Mouse (Mus musculus) testis, adult 2 months (tissue): Measurements from ENCODE around the gene Pdcd6ip. TPM values are rescaled to one million over a fixed set of nuclear protein-coding genes. Genes with fewer than 3 reads are reported as not detected.

Source experiments
- H3K27ac ChIP-seq: fragments of 200-500 bp; 2 replicates; pipeline ENCODE4 v1.5.1; 2012; ENCODE audit warnings: low read depth, low read length; ENCODE audit not compliant: control insufficient read depth, insufficient read depth
- H3K27me3 ChIP-seq: fragments of 200-500 bp; 2 replicates; pipeline ENCODE4 v1.6.1; 2012; ENCODE audit warnings: mild to moderate bottlenecking, low read length, moderate library complexity; ENCODE audit not compliant: control insufficient read depth, insufficient read depth
- H3K36me3 ChIP-seq: fragments of 200-500 bp; 2 replicates; pipeline ENCODE4 v1.6.1; 2012; ENCODE audit warnings: mild to moderate bottlenecking, low read length; ENCODE audit not compliant: control insufficient read depth, insufficient read depth
- H3K4me1 ChIP-seq: fragments of 200-500 bp; 2 replicates; pipeline ENCODE4 v1.6.1; 2012; ENCODE audit warnings: low read length; ENCODE audit not compliant: control insufficient read depth, insufficient read depth
- H3K4me3 ChIP-seq: fragments of 200-500 bp; 2 replicates; pipeline ENCODE4 v1.5.1; 2012; ENCODE audit warnings: low read depth, mild to moderate bottlenecking, low read length, moderate library complexity, mixed read lengths; ENCODE audit not compliant: control insufficient read depth
- CTCF ChIP-seq: fragments of 200-500 bp; IDR thresholded peaks from 2 replicates; pipeline ENCODE4 v1.5.1; 2012; ENCODE audit warnings: low read depth, mild to moderate bottlenecking, inconsistent platforms, low read length, moderate library complexity; ENCODE audit not compliant: control insufficient read depth, insufficient read depth, insufficient replicate concordance
- POLR2A ChIP-seq: fragments of 200-500 bp; IDR thresholded peaks from 2 replicates; pipeline ENCODE4 v1.6.1; 2012; ENCODE audit warnings: low read depth, mild to moderate bottlenecking, inconsistent platforms, low read length, moderate library complexity; ENCODE audit not compliant: control insufficient read depth
- polyA plus RNA-seq: library from polyadenylated mRNA; depleted of rRNA; stranded (reverse); fragments of >200 nt; gene quantifications from 2 replicates; pipeline ENCODE4 v1.2.3, GENCODE M21; 2012; rRNA removed

The Pdcd6ip gene
- polyA plus RNA-seq = 18.4 and 21.6 TPM in 2 replicates

DNA sequence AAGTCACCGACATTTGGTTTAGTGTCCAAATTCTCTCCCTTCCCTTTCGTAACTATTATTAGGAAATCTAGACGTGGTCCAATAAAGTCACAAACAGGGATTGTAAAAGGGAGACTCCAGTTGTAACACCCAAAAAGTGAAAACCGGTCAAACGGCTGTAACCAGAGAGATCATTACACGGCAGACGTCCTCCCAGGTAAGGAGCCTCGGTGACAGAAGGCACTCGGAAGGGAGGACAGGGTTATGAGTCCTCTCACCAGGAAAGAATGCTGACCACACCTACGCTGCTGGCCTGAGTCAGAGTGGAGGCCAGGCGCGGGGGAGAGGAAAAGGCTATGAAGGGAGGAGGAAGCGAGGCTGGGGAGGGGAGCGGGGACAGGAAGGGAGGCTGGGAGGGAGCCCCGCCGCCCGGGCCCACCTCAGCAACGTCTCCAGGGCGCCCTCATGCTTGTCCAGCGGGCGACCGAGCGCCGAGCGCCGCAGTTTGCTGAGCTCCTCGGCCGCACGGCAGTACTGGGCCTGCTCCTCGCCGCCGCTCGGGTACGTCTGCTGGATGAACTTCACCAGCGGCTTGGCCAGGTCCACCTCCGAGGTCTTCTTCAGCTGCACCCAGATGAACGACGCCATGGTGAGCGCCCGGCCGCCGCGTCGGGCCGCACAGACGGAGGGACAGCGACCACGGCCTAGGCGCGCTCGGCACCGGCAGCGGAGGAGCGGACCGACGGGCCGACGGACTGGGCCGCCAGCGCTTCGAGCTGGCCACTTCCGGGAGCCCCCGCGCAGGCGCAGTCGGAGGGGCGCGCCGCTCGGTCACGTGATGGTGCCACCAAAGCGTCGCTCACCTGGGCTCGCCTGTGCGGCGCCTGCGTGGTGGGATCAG is at the start of gene Pdcd6ip:
TSS of gene Pdcd6ip (minus strand) at position 779 of the 880 bp plus-strand sequence.
- H3K27ac ChIP-seq = peak within 1 kb of the TSS; percentile 68
- H3K36me3 ChIP-seq = no peaks in the 10 kb centered on the region
- TF ChIP-seq CTCF = no peak
- peak; percentile 92 for TF ChIP-seq POLR2A
- H3K4me3 ChIP-seq = peak within 1 kb of the TSS; percentile 93
- H3K4me1 ChIP-seq = peaks cover 7% of the 10 kb centered on the region
- H3K27me3 ChIP-seq = no peaks in the 10 kb centered on the region

DNA sequence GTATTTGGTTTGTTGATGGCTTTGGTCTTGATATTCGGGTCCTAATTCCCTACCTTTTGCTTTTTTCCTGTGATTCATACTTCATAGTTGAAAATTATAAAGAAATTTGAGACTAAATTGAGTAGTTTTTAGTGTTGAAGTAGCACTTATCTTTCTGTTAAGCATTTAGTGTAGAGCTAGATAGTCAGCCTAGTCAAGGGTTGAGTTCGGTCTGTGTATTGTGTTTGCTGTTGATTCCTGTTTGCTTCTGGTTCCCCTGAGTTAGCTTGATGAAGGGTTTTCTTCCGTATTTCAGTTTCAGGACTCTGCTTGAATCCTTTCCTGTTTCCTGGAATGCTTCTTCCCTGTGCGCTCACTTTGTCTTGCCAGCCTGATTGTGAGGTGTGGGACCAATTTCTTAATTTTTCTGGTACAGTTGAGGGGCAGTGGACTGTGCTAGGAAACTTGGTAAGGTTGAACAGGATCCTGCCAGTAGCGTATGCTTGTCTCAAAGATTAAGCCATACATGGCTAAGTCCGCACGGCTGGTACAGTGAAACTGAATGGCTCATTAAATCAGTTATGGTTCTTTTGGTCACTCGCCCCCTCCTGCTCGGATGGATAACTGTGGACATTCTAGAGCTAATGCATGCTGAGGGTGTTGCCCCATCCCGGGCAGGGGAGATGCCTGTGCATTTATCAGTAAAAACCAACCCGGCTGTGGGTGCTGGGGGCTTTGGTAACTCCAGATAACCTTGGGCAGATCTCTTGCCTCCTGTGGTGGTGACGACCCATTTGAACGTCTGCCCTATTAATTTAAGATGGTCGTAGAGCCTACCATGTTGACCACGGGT is 48.0 kb upstream of the Pdcd6ip start:
- Histone ChIP-seq H3K4me1 (peaks cover 5% of the 10 kb centered on the region), H3K27ac (no peak overlapping the region), H3K4me3 (no peak overlapping the region), H3K27me3 (no peaks in the 10 kb centered on the region), H3K36me3 (no peaks in the 10 kb centered on the region)
- TF ChIP-seq POLR2A (no peak), CTCF (no peak)

DNA sequence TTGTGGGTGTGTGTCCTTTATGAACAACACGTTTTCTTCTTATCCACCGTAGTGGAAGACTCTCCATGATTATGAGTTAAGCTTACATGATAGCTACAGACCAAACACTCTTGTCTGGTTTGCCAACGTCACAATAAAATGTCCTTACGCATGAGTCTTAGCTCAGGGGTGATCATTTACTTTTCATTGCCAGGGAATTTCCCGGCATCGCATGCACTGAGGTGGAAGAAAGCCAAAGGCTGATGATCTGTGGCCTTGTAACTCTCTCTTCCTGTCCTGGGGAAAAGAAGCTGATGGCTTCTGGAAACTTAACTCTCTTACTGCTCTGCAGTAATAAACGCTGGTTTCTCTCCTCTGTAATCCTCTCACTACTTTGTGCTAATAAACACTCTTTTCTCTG is 41.3 kb upstream of the Pdcd6ip start:
- TF ChIP-seq POLR2A = no peak
- TF ChIP-seq CTCF = no peak
- H3K4me1 ChIP-seq = no peaks in the 10 kb centered on the region
- H3K27me3 ChIP-seq = no peaks in the 10 kb centered on the region
- H3K36me3 ChIP-seq = no peaks in the 10 kb centered on the region
- H3K27ac ChIP-seq = no peak overlapping the region
- H3K4me3 ChIP-seq = no peak overlapping the region

DNA sequence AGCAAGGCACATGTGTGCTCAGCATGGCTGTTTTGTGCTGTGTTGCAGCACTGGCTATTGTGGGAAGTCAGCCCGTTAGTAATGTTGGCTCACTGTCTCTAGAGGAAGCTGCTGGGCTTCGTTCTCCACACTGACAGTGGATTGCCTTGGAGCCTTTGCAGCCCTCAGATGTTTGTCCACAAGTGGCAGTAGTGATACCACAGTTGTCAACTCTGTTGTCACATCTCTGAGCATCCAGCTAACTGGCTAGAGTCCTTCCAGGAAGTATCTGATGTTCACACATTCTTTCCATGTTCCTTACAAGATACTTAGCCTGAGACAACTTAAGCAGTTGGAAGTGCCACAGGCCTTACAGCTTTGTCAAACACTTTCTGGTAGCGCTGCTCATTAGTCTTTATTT is 35.2 kb upstream of the Pdcd6ip start:
- no peaks in the 10 kb centered on the region for H3K27me3 ChIP-seq
- TF ChIP-seq POLR2A (no peak), CTCF (no peak)
- H3K27ac ChIP-seq = no peak overlapping the region
- H3K36me3 ChIP-seq = no peaks in the 10 kb centered on the region
- H3K4me3 ChIP-seq = no peak overlapping the region
- H3K4me1 ChIP-seq = peaks cover 9% of the 10 kb centered on the region

DNA sequence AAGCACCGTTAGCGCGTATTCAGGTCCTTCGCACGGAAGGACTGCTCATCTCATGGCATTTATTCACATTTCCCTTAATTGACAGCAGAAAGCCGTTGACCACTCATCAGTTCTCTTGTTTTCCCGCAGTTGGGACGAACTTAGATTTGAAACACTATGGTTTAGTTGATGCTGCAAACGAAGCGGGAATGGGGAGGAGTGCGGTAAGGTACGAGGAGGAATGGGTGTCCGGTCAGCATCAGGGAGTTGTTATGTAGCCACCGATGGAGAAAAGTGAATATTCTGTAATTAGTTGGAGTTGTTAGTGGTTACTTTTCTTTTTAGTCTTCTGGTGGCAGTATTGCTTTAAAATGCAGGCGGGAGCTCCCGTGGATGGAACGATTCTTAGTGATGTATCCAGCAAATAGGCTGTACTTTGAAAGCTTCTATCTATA is 34.3 kb upstream of the Pdcd6ip start:
- peaks cover 9% of the 10 kb centered on the region for H3K4me1 ChIP-seq
- H3K4me3 ChIP-seq = peak overlapping the region; percentile 87
- H3K27ac ChIP-seq = peak overlapping the region; percentile 91
- H3K27me3 ChIP-seq = no peaks in the 10 kb centered on the region
- no peaks in the 10 kb centered on the region for H3K36me3 ChIP-seq
- TF ChIP-seq POLR2A (no peak), CTCF (no peak)

DNA sequence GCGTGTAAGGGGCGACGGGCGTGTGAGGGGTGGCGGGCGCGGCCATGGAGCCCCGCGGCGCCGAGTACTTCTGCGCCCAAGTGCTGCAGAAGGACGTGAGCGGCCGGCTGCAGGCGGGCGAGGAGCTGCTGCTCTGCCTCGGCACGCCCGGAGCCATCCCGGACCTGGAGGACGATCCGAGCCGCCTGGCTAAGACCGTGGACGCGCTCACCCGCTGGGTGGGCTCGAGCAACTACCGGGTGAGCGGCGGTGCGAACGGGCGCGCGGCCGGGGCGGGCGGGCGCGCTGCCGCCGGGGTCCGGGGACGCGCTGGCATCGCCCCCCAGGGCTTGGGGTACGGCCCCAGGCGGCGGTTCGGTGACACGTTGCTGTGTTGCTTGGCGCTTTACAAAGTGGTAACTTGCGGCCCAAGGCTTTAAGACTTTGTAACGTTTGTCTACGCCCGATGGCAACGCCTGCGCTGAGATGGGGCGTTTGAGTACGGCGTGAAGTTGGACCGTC is 33.6 kb upstream of the Pdcd6ip start:
- H3K4me3 ChIP-seq = peak overlapping the region; percentile 87
- TF ChIP-seq POLR2A (peak; percentile 19; the same call in 1 of the 2 replicates), CTCF (no peak)
- H3K27ac ChIP-seq = peak overlapping the region; percentile 91
- no peaks in the 10 kb centered on the region for H3K36me3 ChIP-seq
- H3K27me3 ChIP-seq = no peaks in the 10 kb centered on the region
- H3K4me1 ChIP-seq = peaks cover 9% of the 10 kb centered on the region

DNA sequence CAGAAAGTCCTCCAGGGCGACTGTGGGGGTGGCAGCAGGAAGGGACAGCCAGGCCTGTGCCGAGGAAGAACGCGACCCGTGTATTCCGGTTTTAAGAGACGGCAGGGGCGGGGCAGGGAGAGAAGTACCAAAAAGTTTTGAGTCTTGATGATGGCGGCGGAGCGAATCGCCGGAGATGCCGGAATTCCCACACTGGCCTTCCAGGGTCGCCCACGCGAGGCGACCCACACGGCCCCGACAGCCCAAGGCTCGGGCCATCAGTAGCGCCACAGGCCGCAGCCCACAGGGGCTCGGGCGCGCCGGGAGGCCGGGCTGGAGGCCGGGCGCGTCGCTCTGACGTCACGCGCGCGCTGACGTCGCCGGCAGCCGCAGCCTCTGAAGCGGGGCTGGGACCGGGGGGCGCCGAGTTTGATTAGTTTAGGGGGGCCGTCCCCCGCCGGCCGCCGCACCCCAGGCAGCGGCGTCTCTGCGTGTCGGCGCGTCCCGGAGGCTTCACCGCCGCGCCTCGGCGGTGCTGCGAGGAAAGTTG is 33.1 kb upstream of the Pdcd6ip start, which contains the start of gene Clasp2:
TSS of gene Clasp2 (plus strand) at position 366 of the 529 bp plus-strand sequence.
- peak within 1 kb of the TSS; percentile 87 for H3K4me3 ChIP-seq
- H3K36me3 ChIP-seq = no peaks in the 10 kb centered on the region
- no peaks in the 10 kb centered on the region for H3K27me3 ChIP-seq
- peak; percentile 60 for TF ChIP-seq POLR2A
- TF ChIP-seq CTCF = no peak
- peaks cover 9% of the 10 kb centered on the region for H3K4me1 ChIP-seq
- H3K27ac ChIP-seq = peak within 1 kb of the TSS; percentile 91
